Mouse (Mus musculus): ENCODE measurements at regions not wholly inside any gene's neighbourhood (a gene's known extent, or its start where the extent isn't known, plus 50 kb on each side); places are given as distances from the start of the nearest gene placed in this dataset.

GRCm38 (mm10) chr15:51363391-51363790, 2521.3 kb upstream of the Gm7489 start:
- no peaks in the 10 kb centered on the region for H3K4me1 ChIP-seq (ENCODE audit: control insufficient read depth, insufficient read depth, insufficient read length, low read length)
- no peak overlapping the region for H3K4me3 ChIP-seq (ENCODE audit: insufficient read depth, low read depth, low read length)
- H3K27ac ChIP-seq (replicated peaks; ENCODE audit: low read depth, low read length), result no peak overlapping the region

GRCm38 (mm10) chr15:51371162-51371561, 2513.5 kb upstream of the Gm7489 start:
- Histone ChIP-seq H3K4me1 (ENCODE audit: control insufficient read depth, insufficient read depth, insufficient read length, low read length) (no peaks in the 10 kb centered on the region), H3K27ac (replicated peaks; ENCODE audit: low read depth, low read length) (no peak overlapping the region)

DNA sequence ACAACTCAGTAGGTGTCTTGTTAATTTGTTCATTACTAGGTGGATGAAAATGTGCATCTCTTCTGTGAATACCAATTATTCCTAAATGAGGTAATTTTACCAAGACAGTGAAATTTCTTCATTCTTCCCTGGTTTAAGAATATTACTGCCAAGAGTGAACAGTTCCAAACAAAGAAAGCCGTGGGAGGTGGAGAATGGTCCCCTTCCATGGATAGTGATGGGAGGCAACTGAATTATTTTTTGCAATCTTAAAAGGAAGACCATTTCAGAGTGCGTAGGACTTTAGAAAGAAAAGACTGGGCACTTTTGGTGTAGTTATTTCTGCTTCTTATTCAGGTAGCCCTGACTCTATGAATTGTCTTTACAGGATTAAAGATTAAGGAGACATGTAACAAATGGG, 2494.3 kb upstream of the Gm7489 start:
- H3K27ac ChIP-seq (replicated peaks; ENCODE audit: low read depth, low read length), result no peak overlapping the region
- H3K4me1 ChIP-seq (ENCODE audit: control insufficient read depth, insufficient read depth, insufficient read length, low read length), result no peaks in the 10 kb centered on the region
- H3K4me3 ChIP-seq (ENCODE audit: insufficient read depth, low read depth, low read length), result no peak overlapping the region

More at GRCm38 (mm10) chr15:51371162-51371561, 2513.5 kb upstream of the Gm7489 start:
- no peak overlapping the region for H3K4me3 ChIP-seq (ENCODE audit: insufficient read depth, low read depth, low read length)

DNA sequence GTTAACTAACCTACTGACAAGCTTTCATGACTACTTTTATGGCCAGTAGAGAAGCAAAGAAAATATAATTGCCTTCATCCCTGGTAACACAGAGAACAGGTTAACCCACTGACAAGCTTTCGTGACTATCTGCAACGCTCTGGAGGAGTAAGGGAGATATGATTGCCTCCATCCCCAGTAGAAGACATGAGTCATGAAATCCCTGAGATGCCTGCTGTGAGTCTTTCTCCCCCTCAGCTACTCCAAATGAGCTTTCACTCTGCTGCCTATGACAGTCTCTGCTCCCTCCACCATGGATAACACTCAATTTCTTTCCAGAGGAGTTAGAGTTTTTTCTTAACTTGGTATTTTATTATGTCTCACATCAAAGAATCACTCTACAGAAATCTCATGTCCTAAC, 2493.4 kb upstream of the Gm7489 start:
- Histone ChIP-seq H3K27ac (replicated peaks; ENCODE audit: low read depth, low read length) (no peak overlapping the region), H3K4me3 (ENCODE audit: insufficient read depth, low read depth, low read length) (no peak overlapping the region), H3K4me1 (ENCODE audit: control insufficient read depth, insufficient read depth, insufficient read length, low read length) (no peaks in the 10 kb centered on the region)

GRCm38 (mm10) chr15:51392449-51393405, 2492.0 kb upstream of the Gm7489 start:
- Histone ChIP-seq H3K27ac (replicated peaks; ENCODE audit: low read depth, low read length) (no peak overlapping the region), H3K4me3 (ENCODE audit: insufficient read depth, low read depth, low read length) (no peak overlapping the region), H3K4me1 (ENCODE audit: control insufficient read depth, insufficient read depth, insufficient read length, low read length) (no peaks in the 10 kb centered on the region)

DNA sequence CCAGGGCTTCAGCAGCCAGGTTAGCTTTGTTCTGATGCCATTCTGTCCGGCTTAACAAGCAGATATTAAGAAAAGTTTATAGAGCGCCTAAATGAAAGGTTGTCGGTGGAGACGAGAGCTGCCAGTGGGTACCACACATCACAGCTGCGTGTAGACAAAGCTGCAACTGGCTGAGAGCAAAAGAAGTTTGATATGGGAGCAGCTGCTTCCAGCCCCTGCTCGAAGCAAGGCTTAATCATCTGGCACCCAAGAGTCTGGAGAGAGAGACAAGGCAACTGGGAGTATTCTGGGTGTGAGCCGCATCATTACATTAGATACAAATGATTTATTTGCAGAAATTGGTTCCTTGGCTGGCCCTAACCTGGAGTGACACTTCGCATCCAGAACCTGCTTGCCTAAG, 2488.7 kb upstream of the Gm7489 start:
- Histone ChIP-seq H3K27ac (replicated peaks; ENCODE audit: low read depth, low read length) (no peak overlapping the region), H3K4me1 (ENCODE audit: control insufficient read depth, insufficient read depth, insufficient read length, low read length) (no peaks in the 10 kb centered on the region), H3K4me3 (ENCODE audit: insufficient read depth, low read depth, low read length) (no peak overlapping the region)

GRCm38 (mm10) chr15:51403581-51403980, 2481.1 kb upstream of the Gm7489 start:
- Histone ChIP-seq H3K4me3 (ENCODE audit: insufficient read depth, low read depth, low read length) (no peak overlapping the region), H3K4me1 (ENCODE audit: control insufficient read depth, insufficient read depth, insufficient read length, low read length) (no peaks in the 10 kb centered on the region), H3K27ac (replicated peaks; ENCODE audit: low read depth, low read length) (no peak overlapping the region)

DNA sequence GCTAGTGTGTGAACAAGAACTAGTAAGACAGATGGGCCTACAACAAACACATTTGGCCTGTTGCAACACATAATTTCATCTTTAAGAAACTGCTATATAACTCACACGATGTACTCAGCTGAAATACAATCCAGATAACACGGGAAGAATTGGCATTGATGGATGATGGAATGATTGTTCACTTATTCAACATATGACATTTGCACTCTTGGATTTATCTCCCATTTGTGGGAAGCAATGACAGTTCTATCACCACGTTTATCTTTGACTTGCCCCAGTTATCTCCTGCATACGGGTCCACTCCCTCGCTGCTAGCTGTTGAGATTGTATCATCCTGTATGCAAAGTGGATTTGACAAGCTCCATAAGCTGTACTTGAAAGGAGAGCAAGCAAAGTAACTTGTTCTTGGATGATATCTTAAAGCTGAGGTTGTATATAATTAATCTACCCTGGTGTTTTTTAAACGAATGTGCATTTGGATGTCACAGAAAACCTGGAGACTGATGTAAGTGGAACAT, 2474.9 kb upstream of the Gm7489 start:
- no peaks in the 10 kb centered on the region for H3K4me1 ChIP-seq (ENCODE audit: control insufficient read depth, insufficient read depth, insufficient read length, low read length)
- no peak overlapping the region for H3K27ac ChIP-seq (replicated peaks; ENCODE audit: low read depth, low read length)
- no peak overlapping the region for H3K4me3 ChIP-seq (ENCODE audit: insufficient read depth, low read depth, low read length)

DNA sequence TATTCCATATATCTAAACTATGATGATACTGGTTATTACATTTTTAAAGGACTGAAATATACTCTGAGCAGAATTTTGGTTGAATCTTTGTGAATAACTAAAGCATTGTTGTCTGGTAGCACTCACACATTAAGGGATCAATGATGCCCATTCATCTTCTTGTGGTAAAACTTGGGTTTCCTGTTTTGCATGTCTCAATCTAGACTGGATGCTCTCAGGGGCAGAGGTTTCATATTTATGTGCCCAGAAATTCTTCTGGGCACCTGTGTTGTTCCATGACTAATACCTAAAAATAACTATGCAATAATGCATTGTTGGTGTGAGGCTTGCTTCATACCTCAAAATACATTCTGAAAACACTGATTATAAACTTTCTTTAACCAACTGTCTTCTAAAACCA, 2472.7 kb upstream of the Gm7489 start:
- Histone ChIP-seq H3K4me3 (ENCODE audit: insufficient read depth, low read depth, low read length) (no peak overlapping the region), H3K27ac (replicated peaks; ENCODE audit: low read depth, low read length) (no peak overlapping the region), H3K4me1 (ENCODE audit: control insufficient read depth, insufficient read depth, insufficient read length, low read length) (no peaks in the 10 kb centered on the region)

GRCm38 (mm10) chr15:51442606-51443005, 2442.1 kb upstream of the Gm7489 start:
- Histone ChIP-seq H3K27ac (replicated peaks; ENCODE audit: low read depth, low read length) (no peak overlapping the region), H3K4me3 (ENCODE audit: insufficient read depth, low read depth, low read length) (no peak overlapping the region), H3K4me1 (ENCODE audit: control insufficient read depth, insufficient read depth, insufficient read length, low read length) (no peaks in the 10 kb centered on the region; the same call in 1 of the 2 replicates)

- Histone ChIP-seq H3K27ac (replicated peaks; ENCODE audit: low read depth, low read length) (no peak overlapping the region), H3K4me1 (ENCODE audit: control insufficient read depth, insufficient read depth, insufficient read length, low read length) (no peaks in the 10 kb centered on the region), H3K4me3 (ENCODE audit: insufficient read depth, low read depth, low read length) (no peak overlapping the region)
Observed at GRCm38 (mm10) chr15:51469895-51470294, 2414.8 kb upstream of the Gm7489 start.

GRCm38 (mm10) chr15:51471143-51471542, 2413.6 kb upstream of the Gm7489 start:
- Histone ChIP-seq H3K27ac (replicated peaks; ENCODE audit: low read depth, low read length) (no peak overlapping the region), H3K4me3 (ENCODE audit: insufficient read depth, low read depth, low read length) (no peak overlapping the region), H3K4me1 (ENCODE audit: control insufficient read depth, insufficient read depth, insufficient read length, low read length) (no peaks in the 10 kb centered on the region)

DNA sequence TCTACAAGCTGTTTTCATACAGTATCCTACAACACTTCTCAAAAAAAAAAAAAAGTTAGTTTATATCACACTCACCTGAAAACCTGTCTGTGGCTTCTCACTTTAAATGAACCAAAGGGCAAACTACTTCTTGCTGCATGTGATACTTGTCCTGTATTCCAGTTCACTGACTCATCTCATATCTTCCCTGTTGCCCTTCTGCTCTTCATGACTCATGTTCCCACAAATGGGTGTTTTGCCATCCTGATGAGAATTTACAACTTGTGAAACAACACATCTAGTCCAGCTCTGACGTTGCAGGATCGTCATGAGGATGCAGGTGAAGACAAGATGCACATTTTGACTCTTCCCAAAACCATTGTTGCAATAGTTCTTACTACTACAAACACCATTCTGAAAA, 2412.7 kb upstream of the Gm7489 start:
- Histone ChIP-seq H3K4me1 (ENCODE audit: control insufficient read depth, insufficient read depth, insufficient read length, low read length) (no peaks in the 10 kb centered on the region), H3K27ac (replicated peaks; ENCODE audit: low read depth, low read length) (no peak overlapping the region), H3K4me3 (ENCODE audit: insufficient read depth, low read depth, low read length) (no peak overlapping the region)

DNA sequence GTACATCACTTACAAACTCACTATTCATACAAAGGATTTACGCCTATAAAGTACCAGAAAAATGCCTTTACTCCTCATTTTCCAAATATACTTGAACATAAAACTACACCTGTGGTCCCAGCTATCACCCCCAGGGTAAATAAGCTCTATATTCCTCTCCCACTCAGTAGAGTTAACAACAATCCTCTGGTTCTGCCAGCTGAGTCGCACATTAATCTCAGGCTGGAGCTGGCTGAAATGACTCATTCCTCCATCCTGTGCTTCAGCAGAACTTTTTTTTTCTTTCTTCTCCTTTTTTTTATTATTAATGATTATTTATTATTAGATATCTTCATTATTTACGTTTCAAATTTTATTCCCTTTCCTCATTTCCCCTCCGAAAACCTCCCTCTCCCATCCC, 2402.8 kb upstream of the Gm7489 start:
- Histone ChIP-seq H3K27ac (replicated peaks; ENCODE audit: low read depth, low read length) (no peak overlapping the region), H3K4me3 (ENCODE audit: insufficient read depth, low read depth, low read length) (no peak overlapping the region), H3K4me1 (ENCODE audit: control insufficient read depth, insufficient read depth, insufficient read length, low read length) (no peaks in the 10 kb centered on the region)

DNA sequence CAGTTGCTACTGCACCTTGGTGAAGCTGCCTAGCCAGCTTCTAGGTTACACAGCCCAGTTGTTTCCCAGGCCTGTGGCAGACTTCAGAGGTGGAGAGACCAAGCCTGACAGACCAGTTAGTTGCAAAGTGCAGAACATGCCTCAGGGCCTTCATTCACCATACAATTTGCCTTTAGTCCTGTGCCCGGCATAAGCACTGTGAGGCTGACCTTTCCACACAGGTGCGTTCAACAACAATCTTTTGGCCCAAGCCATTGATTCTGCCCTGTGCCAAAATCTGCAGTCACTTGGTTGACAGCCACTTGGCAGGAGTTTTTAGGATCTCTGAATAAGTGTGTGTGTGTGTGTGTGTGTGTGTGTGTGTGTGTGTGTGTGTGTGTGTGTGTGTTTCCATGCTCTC, 2400.5 kb upstream of the Gm7489 start:
- Histone ChIP-seq H3K4me3 (ENCODE audit: insufficient read depth, low read depth, low read length) (no peak overlapping the region), H3K27ac (replicated peaks; ENCODE audit: low read depth, low read length) (no peak overlapping the region), H3K4me1 (ENCODE audit: control insufficient read depth, insufficient read depth, insufficient read length, low read length) (no peaks in the 10 kb centered on the region)

- no peak overlapping the region for H3K4me3 ChIP-seq (ENCODE audit: insufficient read depth, low read depth, low read length)
Observed at GRCm38 (mm10) chr15:51485554-51485953, 2399.2 kb upstream of the Gm7489 start.

More at GRCm38 (mm10) chr15:51485554-51485953, 2399.2 kb upstream of the Gm7489 start:
- Histone ChIP-seq H3K27ac (replicated peaks; ENCODE audit: low read depth, low read length) (no peak overlapping the region), H3K4me1 (ENCODE audit: control insufficient read depth, insufficient read depth, insufficient read length, low read length) (no peaks in the 10 kb centered on the region)
